Mouse (Mus musculus) activated CD4-positive, CD25-positive, alpha-beta regulatory T cell (primary cell): ENCODE results near the gene Ndufb5. TPM values are rescaled to one million over a fixed set of nuclear protein-coding genes. Genes with fewer than 3 reads are reported as not detected.

Experiments used
- polyA plus RNA-seq, 2 experiments: library from polyadenylated mRNA; unstranded; fragments of 100-300 nt; shearing (Covaris generic); gene quantifications; one replicate each; pipeline ENCODE4 v1.2.1; 2017

Gene Ndufb5
- polyA plus RNA-seq = 100 to 1,000 TPM; 179 to 207 TPM

DNA sequence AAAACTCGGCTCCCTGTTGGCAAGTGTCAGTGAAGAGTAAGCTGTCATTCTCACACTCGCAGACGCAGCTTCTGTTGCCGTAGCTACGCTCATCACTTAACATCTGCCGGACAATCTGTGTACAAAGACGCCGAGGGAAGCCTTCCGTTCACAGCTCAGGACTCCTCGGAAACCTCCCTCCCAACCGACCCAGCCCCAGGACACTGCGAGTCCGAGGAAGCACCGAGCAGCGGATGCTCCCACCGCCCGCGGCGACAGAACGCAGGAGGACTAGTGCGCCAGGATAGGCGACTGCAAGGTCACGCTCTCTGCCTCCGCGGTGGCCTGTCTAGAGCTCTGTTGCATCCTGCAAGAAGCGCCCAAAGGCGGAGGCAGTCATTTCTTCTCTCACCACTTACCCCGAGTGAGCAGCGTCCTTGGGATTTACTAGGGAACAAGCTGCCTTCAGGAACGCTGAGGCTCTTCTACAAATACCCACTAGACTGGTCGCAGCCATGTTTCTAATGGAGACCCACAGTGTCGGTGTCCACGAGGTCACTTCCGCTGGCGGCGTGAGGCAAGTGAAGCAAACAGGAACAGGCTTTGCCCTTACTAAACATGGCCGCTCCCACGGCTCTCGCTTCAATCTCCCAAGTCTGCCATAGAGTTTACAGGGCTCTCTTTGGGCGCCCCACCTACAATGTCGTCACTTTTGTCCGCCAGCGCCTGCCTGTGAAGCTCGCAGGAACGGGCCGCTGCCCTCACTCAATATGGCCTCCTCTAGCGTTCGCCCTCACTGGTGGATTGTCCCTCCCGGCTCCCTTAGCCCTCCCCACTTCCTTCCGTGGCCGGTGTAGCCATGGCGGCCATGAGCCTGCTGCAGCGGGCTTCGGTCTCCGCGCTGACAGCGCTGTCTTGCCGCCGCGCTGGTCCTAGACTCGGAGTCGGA, at the start of gene Ndufb5:
TSS of gene Ndufb5 (plus strand) at position 747 of the 928 bp plus-strand sequence.

DNA sequence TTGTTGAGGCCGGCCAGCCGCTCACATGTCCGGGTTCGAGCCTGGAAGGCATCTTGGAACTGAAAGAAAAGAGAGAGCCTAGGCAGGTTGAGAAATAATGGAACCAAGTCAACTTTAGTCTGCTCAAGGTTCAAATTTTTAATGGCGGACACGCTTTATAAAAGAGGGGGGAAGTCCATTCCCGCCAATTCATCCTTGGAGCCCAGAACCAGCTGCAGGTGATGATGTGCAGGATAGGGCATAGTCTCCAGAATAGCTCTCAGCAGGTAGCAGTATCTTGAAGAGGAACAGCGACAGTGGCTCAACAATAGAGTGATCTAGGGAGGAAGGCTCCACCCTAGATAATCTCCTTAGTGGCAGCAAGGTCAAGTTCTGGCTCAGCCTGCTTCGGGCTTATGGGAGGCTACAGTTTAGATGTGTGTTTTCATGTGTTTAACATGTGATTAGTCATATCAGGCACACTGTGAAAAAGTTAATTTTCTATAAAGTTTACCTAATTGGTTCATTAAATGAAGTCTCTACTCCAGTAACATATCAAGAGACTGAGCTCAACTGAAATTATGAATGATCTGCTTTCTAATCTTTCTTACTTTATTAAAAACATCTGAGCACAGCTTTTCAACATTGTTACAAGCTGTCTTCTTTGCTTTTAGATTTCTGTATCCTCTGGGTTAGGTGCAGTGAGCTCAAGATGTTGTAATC, 31.0 kb upstream of the Ndufb5 start, which contains the start of gene Actl6a:
TSS of gene Actl6a (plus strand) at position 652 of the 702 bp plus-strand sequence.

DNA sequence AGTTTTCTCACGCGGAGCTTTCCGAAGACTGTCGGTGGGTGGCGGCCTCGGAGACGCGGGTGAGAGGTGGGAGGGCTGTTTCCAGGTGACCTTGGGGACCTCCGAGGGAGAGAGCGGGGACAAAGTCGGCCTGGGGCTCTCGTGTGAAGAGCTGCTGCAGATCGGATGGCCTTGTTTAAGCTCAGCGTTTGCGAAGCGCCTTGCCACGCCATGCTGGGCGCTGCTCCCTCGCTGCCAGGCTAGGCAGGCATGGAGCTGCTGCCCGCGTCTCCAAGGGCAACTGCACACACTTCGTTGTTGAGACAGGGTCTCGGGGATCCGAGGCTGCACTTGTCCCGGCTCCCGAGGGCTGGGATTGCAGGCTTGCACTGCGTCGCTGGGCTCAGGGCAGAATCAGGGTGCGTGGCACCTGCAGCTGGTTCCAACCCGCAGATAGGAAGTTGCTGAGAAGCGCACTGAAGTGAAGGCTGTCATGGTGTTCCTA, 424 bp downstream of the Ndufb5 start, which contains the start of gene Mrpl47:
TSS of gene Mrpl47 (minus strand) at position 434 of the 484 bp plus-strand sequence.

Other genes with a start within 250 kb of the Ndufb5 start
- under 1 TPM; 0.12 to 0.43 TPM for gene Kcnmb3, start 244.8 kb upstream of the Ndufb5 start, polyA plus RNA-seq
- 10 to 100 TPM; 39.8 to 57.1 TPM for gene Zfp639, start 226.7 kb upstream of the Ndufb5 start, polyA plus RNA-seq
- 10 to 100 TPM; 13.0 to 21.1 TPM for gene Mfn1, start 207.5 kb upstream of the Ndufb5 start, polyA plus RNA-seq
- gene Gnb4, start 120.4 kb upstream of the Ndufb5 start, polyA plus RNA-seq = 10 to 100 TPM; 14.8 to 18.2 TPM
- gene Actl6a, start 30.7 kb upstream of the Ndufb5 start, polyA plus RNA-seq = 100 to 1,000 TPM; 106 to 121 TPM
- 10 to 100 TPM; 15.2 to 24.5 TPM for gene Mrpl47, start 615 bp downstream of the Ndufb5 start, polyA plus RNA-seq
- under 1 TPM in 1 of 2 experiments, not detected in 1; 0.10 TPM for gene Usp13, start 80.6 kb downstream of the Ndufb5 start, polyA plus RNA-seq